Mouse (Mus musculus) cerebellum, postnatal 14 days (tissue): ENCODE results near the gene Ivl.

Source experiments
- DNase-seq, 2 experiments: peaks; one replicate each; pipeline ENCODE4 v3.0.0; 2021; ENCODE audit warnings: mixed read lengths in 2 of 2

The Ivl gene

GRCm38 (mm10) chr3:92573449-92574041, at the start of gene Ivl:
TSS of gene Ivl (minus strand) at chr3:92573735.
- no peak for DNase-seq

GRCm38 (mm10) chr3:92621560-92621959, 48.0 kb upstream of the Ivl start, which contains the start of gene Lce6a:
TSS of gene Lce6a (minus strand) at chr3:92621660.
- no peak for DNase-seq

GRCm38 (mm10) chr3:92609804-92610203, 36.3 kb upstream of the Ivl start:
- DNase-seq, result no peak

- DNase-seq, result no peak
These were observed 33.9 kb upstream of the Ivl start, which contains the start of gene 2210017I01Rik for GRCm38 (mm10) chr3:92607392-92607791. TSS of gene 2210017I01Rik (minus strand) at chr3:92607492.

GRCm38 (mm10) chr3:92602169-92602568, 28.6 kb upstream of the Ivl start:
- peak in 1 of 2 experiments; percentile 0 for DNase-seq

- no peak for DNase-seq
These were observed 26.9 kb upstream of the Ivl start for GRCm38 (mm10) chr3:92600456-92600855.

GRCm38 (mm10) chr3:92599973-92600372, 26.4 kb upstream of the Ivl start:
- no peak for DNase-seq

GRCm38 (mm10) chr3:92598429-92598828, 24.9 kb upstream of the Ivl start:
- DNase-seq, result no peak

- no peak for DNase-seq
These were observed 15.3 kb upstream of the Ivl start, which contains the start of gene Smcp for GRCm38 (mm10) chr3:92588858-92589257. TSS of gene Smcp (minus strand) at chr3:92588997.

- DNase-seq, result no peak
These were observed 13.7 kb upstream of the Ivl start for GRCm38 (mm10) chr3:92587190-92587589.

GRCm38 (mm10) chr3:92585055-92585454, 11.5 kb upstream of the Ivl start:
- DNase-seq, result no peak

- DNase-seq, result no peak
These were observed 9.8 kb upstream of the Ivl start for GRCm38 (mm10) chr3:92583164-92583826.

GRCm38 (mm10) chr3:92579508-92579907, 6.0 kb upstream of the Ivl start:
- DNase-seq, result no peak

- no peak for DNase-seq
These were observed 5.3 kb upstream of the Ivl start for GRCm38 (mm10) chr3:92578652-92579413.

GRCm38 (mm10) chr3:92572514-92573155, 900 bp downstream of the Ivl start:
- DNase-seq, result no peak

GRCm38 (mm10) chr3:92568752-92569151, 4.8 kb downstream of the Ivl start:
- DNase-seq, result no peak

- no peak for DNase-seq
These were observed 8.1 kb downstream of the Ivl start for GRCm38 (mm10) chr3:92565418-92565817.

GRCm38 (mm10) chr3:92534411-92534810, 39.1 kb downstream of the Ivl start, which contains the start of gene 2310046K23Rik:
TSS of gene 2310046K23Rik (minus strand) at chr3:92534511.
- DNase-seq, result no peak
